Mouse (Mus musculus) erythroblast, embryonic 14.5 days (primary cell): ENCODE data around the gene Stra6. TPM values are rescaled to one million over a fixed set of nuclear protein-coding genes. Genes with fewer than 3 reads are reported as not detected.

Source experiments
- H3K27me3 ChIP-seq: 2 replicates; pipeline ENCODE4 v1.6.1; 2012; ENCODE audit warnings: inconsistent platforms; ENCODE audit not compliant: control insufficient read depth
- H3K36me3 ChIP-seq: 2 replicates; pipeline ENCODE4 v1.6.1; 2012; ENCODE audit warnings: mild to moderate bottlenecking, inconsistent platforms; ENCODE audit not compliant: control insufficient read depth
- H3K4me1 ChIP-seq: 2 replicates; pipeline ENCODE4 v1.6.1; 2012; ENCODE audit warnings: inconsistent platforms; ENCODE audit not compliant: control insufficient read depth
- H3K4me3 ChIP-seq: replicated peaks from 2 replicates; pipeline ENCODE3; 2012; ENCODE audit warnings: moderate library complexity, mild to moderate bottlenecking, inconsistent platforms
- H3K9me3 ChIP-seq: 2 replicates; pipeline ENCODE4 v1.6.1; 2012; ENCODE audit warnings: low read length, inconsistent platforms, mixed read lengths; ENCODE audit not compliant: control insufficient read depth
- GATA1 ChIP-seq: IDR thresholded peaks from 2 replicates; pipeline ENCODE4 v1.6.1; 2012; ENCODE audit warnings: low read length, inconsistent platforms, mixed read lengths
- TAL1 ChIP-seq: IDR thresholded peaks from 3 replicates; pipeline ENCODE4 v1.6.1; 2012; ENCODE audit warnings: low read length, inconsistent platforms, mixed read lengths
- polyA plus RNA-seq: library from polyadenylated mRNA; stranded (reverse); fragments of >175 nt; gene quantifications from 2 replicates; pipeline ENCODE4 v1.2.3, GENCODE M21; 2012

The Stra6 gene
- polyA plus RNA-seq, 1 experiment: not detected

DNA sequence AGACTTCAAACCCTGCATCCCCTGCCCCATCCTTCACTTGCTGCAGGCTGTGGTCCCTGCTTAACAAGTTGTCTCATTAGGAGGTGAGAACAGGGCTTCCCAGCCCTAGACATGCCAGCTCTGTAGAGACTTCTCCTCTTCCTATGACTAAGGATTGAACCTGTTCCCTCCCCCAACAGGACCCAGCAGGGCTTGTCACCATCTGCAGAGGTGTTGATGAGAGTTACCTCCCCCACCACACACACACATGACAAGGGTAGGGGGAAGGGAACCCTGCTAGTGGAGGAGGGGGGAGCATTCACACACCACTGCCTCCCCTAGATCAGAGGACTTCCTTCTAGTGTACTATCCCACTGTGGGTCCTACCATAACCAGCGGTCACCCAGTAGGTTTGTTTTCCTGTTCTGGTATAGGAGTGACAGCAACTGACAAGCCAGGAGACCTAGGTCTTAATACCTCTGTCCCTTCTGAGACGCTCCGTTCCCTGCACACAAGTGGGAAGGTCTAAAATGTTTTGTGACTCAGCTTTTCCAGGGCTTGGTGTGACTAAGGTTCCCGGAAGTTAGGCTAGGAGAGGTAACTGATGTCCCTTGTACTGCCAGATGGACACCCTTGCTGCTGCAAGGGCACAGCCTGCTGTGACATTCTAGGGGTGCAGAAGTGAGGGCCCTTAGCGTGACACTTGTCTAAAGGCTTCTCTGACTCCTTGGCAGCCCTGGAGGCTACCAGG lies 36.4 kb downstream of the Stra6 start:
- no peak for TF ChIP-seq TAL1
- TF ChIP-seq GATA1: no peak
- H3K4me3 ChIP-seq: no peak overlapping the region
- H3K9me3 ChIP-seq: no peaks in the 10 kb centered on the region
- H3K36me3 ChIP-seq: no peaks in the 10 kb centered on the region
- no peaks in the 10 kb centered on the region for H3K27me3 ChIP-seq
- no peaks in the 10 kb centered on the region for H3K4me1 ChIP-seq

DNA sequence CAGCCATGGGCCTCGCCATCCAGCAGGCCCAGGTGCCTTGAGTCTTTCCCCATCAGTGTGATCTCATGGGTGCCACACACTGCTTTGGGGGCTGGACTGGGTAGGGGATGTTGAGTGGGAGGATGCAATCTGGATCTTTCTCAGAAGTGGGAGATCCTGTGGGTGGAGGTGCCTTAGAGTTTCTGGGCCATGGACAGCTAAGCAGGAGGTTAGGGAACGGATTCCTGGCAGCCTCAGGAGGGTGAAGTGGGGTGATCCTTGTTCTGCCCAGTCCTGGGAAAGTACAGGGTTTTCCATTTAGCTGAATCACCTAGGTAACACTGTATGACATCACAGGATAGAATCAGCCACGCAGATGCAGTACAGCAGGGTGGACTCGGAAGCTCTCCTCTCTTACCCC lies 38.4 kb downstream of the Stra6 start:
- Histone ChIP-seq H3K4me1 (no peaks in the 10 kb centered on the region), H3K36me3 (no peaks in the 10 kb centered on the region), H3K27me3 (no peaks in the 10 kb centered on the region), H3K4me3 (no peak overlapping the region), H3K9me3 (no peaks in the 10 kb centered on the region)
- TF ChIP-seq GATA1: no peak
- TF ChIP-seq TAL1: no peak

GRCm38 (mm10) chr9:58103647-58104046 lies 40.1 kb downstream of the Stra6 start:
- TF ChIP-seq TAL1: no peak
- no peak for TF ChIP-seq GATA1
- H3K4me3 ChIP-seq: no peak overlapping the region
- no peaks in the 10 kb centered on the region for H3K9me3 ChIP-seq
- no peaks in the 10 kb centered on the region for H3K36me3 ChIP-seq
- no peaks in the 10 kb centered on the region for H3K27me3 ChIP-seq
- no peaks in the 10 kb centered on the region for H3K4me1 ChIP-seq

- Histone ChIP-seq H3K27me3 (no peaks in the 10 kb centered on the region), H3K4me1 (no peaks in the 10 kb centered on the region), H3K9me3 (no peaks in the 10 kb centered on the region), H3K4me3 (no peak overlapping the region), H3K36me3 (no peaks in the 10 kb centered on the region)
- TF ChIP-seq TAL1 (no peak), GATA1 (no peak)
Observed at GRCm38 (mm10) chr9:58105595-58106169, 42.1 kb downstream of the Stra6 start.

GRCm38 (mm10) chr9:58107494-58107893 lies 43.9 kb downstream of the Stra6 start:
- no peaks in the 10 kb centered on the region for H3K9me3 ChIP-seq
- no peaks in the 10 kb centered on the region for H3K36me3 ChIP-seq
- H3K4me1 ChIP-seq: no peaks in the 10 kb centered on the region
- peaks cover 5% of the 10 kb centered on the region for H3K27me3 ChIP-seq
- TF ChIP-seq TAL1: no peak
- no peak for TF ChIP-seq GATA1
- H3K4me3 ChIP-seq: no peak overlapping the region

- Histone ChIP-seq H3K4me1 (no peaks in the 10 kb centered on the region), H3K9me3 (no peaks in the 10 kb centered on the region), H3K4me3 (no peak overlapping the region), H3K36me3 (no peaks in the 10 kb centered on the region), H3K27me3 (peaks cover 33% of the 10 kb centered on the region)
- TF ChIP-seq TAL1 (no peak), GATA1 (no peak)
Observed at GRCm38 (mm10) chr9:58110787-58111186, 47.2 kb downstream of the Stra6 start.

- TF ChIP-seq GATA1 (no peak), TAL1 (no peak)
Observed at GRCm38 (mm10) chr9:58111431-58111830, 47.8 kb downstream of the Stra6 start.

GRCm38 (mm10) chr9:58112321-58112751 lies 48.7 kb downstream of the Stra6 start:
- TF ChIP-seq TAL1 (no peak), GATA1 (no peak)
- no peaks in the 10 kb centered on the region for H3K36me3 ChIP-seq
- peaks cover 37% of the 10 kb centered on the region for H3K27me3 ChIP-seq
- no peak overlapping the region for H3K4me3 ChIP-seq
- H3K9me3 ChIP-seq: no peaks in the 10 kb centered on the region
- H3K4me1 ChIP-seq: no peaks in the 10 kb centered on the region

More at GRCm38 (mm10) chr9:58111431-58111830, 47.8 kb downstream of the Stra6 start:
- H3K9me3 ChIP-seq: no peaks in the 10 kb centered on the region
- no peak overlapping the region for H3K4me3 ChIP-seq
- no peaks in the 10 kb centered on the region for H3K36me3 ChIP-seq
- peaks cover 37% of the 10 kb centered on the region for H3K27me3 ChIP-seq
- no peaks in the 10 kb centered on the region for H3K4me1 ChIP-seq

DNA sequence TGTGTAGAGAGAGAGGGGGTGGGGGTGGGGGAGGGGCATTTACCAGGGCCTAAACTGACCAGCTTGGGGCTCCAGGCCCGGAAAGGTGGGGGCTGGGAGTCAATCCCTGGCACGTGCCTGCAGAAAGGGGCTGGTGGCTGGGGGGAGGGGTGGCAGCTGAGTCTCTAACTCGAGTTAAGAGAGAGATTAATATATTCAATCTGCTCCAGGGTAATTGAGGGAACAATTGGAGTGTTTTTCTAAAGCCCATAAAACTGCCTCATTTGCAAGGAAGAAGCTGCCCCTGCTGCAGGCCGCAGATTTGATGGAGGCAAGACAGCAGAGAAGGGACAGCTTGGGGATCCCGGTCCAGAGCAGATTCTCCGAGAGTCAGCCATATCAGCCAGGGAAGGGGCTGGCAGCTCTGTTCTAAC lies 49.3 kb downstream of the Stra6 start:
- TF ChIP-seq TAL1: no peak
- no peak for TF ChIP-seq GATA1
- Histone ChIP-seq H3K9me3 (no peaks in the 10 kb centered on the region), H3K36me3 (no peaks in the 10 kb centered on the region), H3K4me3 (no peak overlapping the region), H3K4me1 (no peaks in the 10 kb centered on the region), H3K27me3 (peaks cover 37% of the 10 kb centered on the region)
